Mouse (Mus musculus) forebrain, postnatal 0 days (tissue): ENCODE data around the gene Fam172a. TPM values are rescaled to one million over a fixed set of nuclear protein-coding genes. Genes with fewer than 3 reads are reported as not detected.

ENCODE experiments used
- ATAC-seq: fragments of 200-750 bp; cut with Nextera tagmentation; 2 replicates; pipeline ENCODE4 v1.8.0; 2017; ENCODE audit warnings: mild to moderate bottlenecking, moderate library complexity
- DNase-seq: peaks from one replicate; pipeline ENCODE4 v3.0.0-alpha.2; 2015
- H3K27ac ChIP-seq: fragments of 300-500 bp; sonication (generic); 2 replicates; pipeline ENCODE4 v1.5.1; 2014; ENCODE audit warnings: low read depth, mild to moderate bottlenecking, antibody characterized with exemption, low read length, moderate library complexity, mixed read lengths
- H3K27me3 ChIP-seq: fragments of 300-500 bp; sonication (generic); 2 replicates; pipeline ENCODE4 v1.6.1; 2014; ENCODE audit warnings: mild to moderate bottlenecking, low read length, mixed read lengths; ENCODE audit not compliant: insufficient read depth
- H3K36me3 ChIP-seq: fragments of 300-500 bp; sonication (generic); 2 replicates; pipeline ENCODE4 v1.6.1; 2014; ENCODE audit warnings: mild to moderate bottlenecking, moderate library complexity; ENCODE audit not compliant: insufficient read depth
- H3K4me1 ChIP-seq: fragments of 300-500 bp; sonication (generic); 2 replicates; pipeline ENCODE4 v1.6.1; 2014; ENCODE audit warnings: antibody characterized with exemption; ENCODE audit not compliant: insufficient read depth
- H3K4me2 ChIP-seq: fragments of 300-500 bp; sonication (generic); 2 replicates; pipeline ENCODE4 v1.6.1; 2014; ENCODE audit warnings: low read depth, mild to moderate bottlenecking, moderate library complexity
- H3K4me3 ChIP-seq: fragments of 300-500 bp; sonication (generic); 2 replicates; pipeline ENCODE4 v1.5.1; 2014; ENCODE audit warnings: low read depth, low read length, mixed read lengths
- H3K9ac ChIP-seq: fragments of 300-500 bp; sonication (generic); 2 replicates; pipeline ENCODE4 v1.6.1; 2014; ENCODE audit warnings: mild to moderate bottlenecking
- H3K9me3 ChIP-seq: fragments of 300-500 bp; sonication (generic); 2 replicates; pipeline ENCODE4 v1.6.1; 2016; ENCODE audit warnings: low read length
- CTCF ChIP-seq: sonication (generic); IDR thresholded peaks from 2 replicates; pipeline ENCODE4 v1.5.1; 2016; ENCODE audit warnings: antibody characterized with exemption, control low read depth, low read depth
- WGBS: fragments of 180-500 bp; shearing (Covaris S2); extraction: QIAGEN DNeasy Blood & Tissue Kit; methylation state at CpG from one replicate; pipeline ENCODE4 v1.1.7; 2014; 5-methylcytosine and 5-hydroxymethylcytosine counted together
- polyA plus RNA-seq: library from polyadenylated mRNA; unstranded; fragments of >200 nt; fragmentation: Nextera tagmentation; extraction: Ambion mirVana; gene quantifications from 2 replicates; pipeline ENCODE4 v1.2.1, GENCODE M21; 2015
- total RNA-seq: library from RNA; depleted of rRNA; stranded (reverse); fragments of >200 nt; gene quantifications from 2 replicates; pipeline ENCODE4 v1.2.3, GENCODE M21; 2014

Fam172a gene
- total and polyA plus RNA-seq, 2 experiments from 2014 or later: 38.6 to 51.7 TPM

- 0 out of 2 replicates have a peak overlapping the region, but pooled peaks have one; percentile 83 for H3K27ac ChIP-seq
- ATAC-seq (no peak), DNase-seq (peak; percentile 40)
- peaks cover 9% of the 10 kb centered on the region for H3K27me3 ChIP-seq
- H3K4me1 ChIP-seq: 0 out of 2 replicates have a peak, but pooled peaks cover 5% of the 10 kb centered on the region
- H3K9me3 ChIP-seq: no peaks in the 10 kb centered on the region
- no peak overlapping the region for H3K4me3 ChIP-seq
- H3K9ac ChIP-seq: peak overlapping the region; percentile 31
- TF ChIP-seq CTCF: no peak
- no peaks in the 10 kb centered on the region for H3K36me3 ChIP-seq
- peak overlapping the region; percentile 19; the same call in 1 of the 2 replicates for H3K4me2 ChIP-seq
- WGBS: 23% methylated on average over 1 of the region's 1 CpGs
These were observed 476.2 kb downstream of the Fam172a start for GRCm38 (mm10) chr13:78178021-78178420.

- Histone ChIP-seq H3K27me3 (peaks cover 9% of the 10 kb centered on the region), H3K4me2 (peak overlapping the region; percentile 54), H3K9me3 (no peaks in the 10 kb centered on the region), H3K9ac (peak overlapping the region; percentile 54), H3K4me1 (0 out of 2 replicates have a peak, but pooled peaks cover 5% of the 10 kb centered on the region), H3K4me3 (peak overlapping the region; percentile 34), H3K36me3 (no peaks in the 10 kb centered on the region), H3K27ac (peak overlapping the region; percentile 83)
- no peak for TF ChIP-seq CTCF
- 15% methylated on average over 5 of the region's 5 CpGs for WGBS
- ATAC-seq: no peak
- DNase-seq: peak; percentile 46
These were observed 476.9 kb downstream of the Fam172a start for GRCm38 (mm10) chr13:78178771-78179170.

- H3K9me3 ChIP-seq: no peaks in the 10 kb centered on the region
- peak; percentile 69 for DNase-seq
- peak overlapping the region; percentile 54 for H3K9ac ChIP-seq
- 5% methylated on average over 38 of the region's 38 CpGs for WGBS
- H3K4me3 ChIP-seq: peak overlapping the region; percentile 34
- no peak for TF ChIP-seq CTCF
- ATAC-seq: peak; percentile 28
- 0 out of 2 replicates have a peak, but pooled peaks cover 5% of the 10 kb centered on the region for H3K4me1 ChIP-seq
- no peaks in the 10 kb centered on the region for H3K36me3 ChIP-seq
- H3K4me2 ChIP-seq: peak overlapping the region; percentile 54
- peak overlapping the region; percentile 83 for H3K27ac ChIP-seq
- 0 out of 2 replicates have a peak, but pooled peaks cover 5% of the 10 kb centered on the region for H3K27me3 ChIP-seq
These were observed 477.7 kb downstream of the Fam172a start for GRCm38 (mm10) chr13:78179312-78180097.

- ATAC-seq (no peak), DNase-seq (peak; percentile 52)
- H3K36me3 ChIP-seq: no peaks in the 10 kb centered on the region
- WGBS: 45% methylated on average over 3 of the region's 3 CpGs
- 0 out of 2 replicates have a peak, but pooled peaks cover 5% of the 10 kb centered on the region for H3K4me1 ChIP-seq
- H3K4me3 ChIP-seq: no peak overlapping the region
- H3K4me2 ChIP-seq: 0 out of 2 replicates have a peak overlapping the region, but pooled peaks have one; percentile 54
- peak overlapping the region; percentile 83 for H3K27ac ChIP-seq
- H3K9ac ChIP-seq: no peak overlapping the region
- 0 out of 2 replicates have a peak, but pooled peaks cover 2% of the 10 kb centered on the region for H3K27me3 ChIP-seq
- no peaks in the 10 kb centered on the region for H3K9me3 ChIP-seq
- no peak for TF ChIP-seq CTCF
These were observed 478.4 kb downstream of the Fam172a start for GRCm38 (mm10) chr13:78180261-78180660.

GRCm38 (mm10) chr13:78181071-78181929 lies 479.5 kb downstream of the Fam172a start:
- TF ChIP-seq CTCF: no peak
- no peaks in the 10 kb centered on the region for H3K9me3 ChIP-seq
- peaks cover 4% of the 10 kb centered on the region; the same call in 1 of the 2 replicates for H3K27me3 ChIP-seq
- 2% methylated on average over 44 of the region's 44 CpGs for WGBS
- H3K4me2 ChIP-seq: peak overlapping the region; percentile 56
- H3K36me3 ChIP-seq: no peaks in the 10 kb centered on the region
- ATAC-seq (peak; percentile 44), DNase-seq (peak; percentile 81)
- H3K4me3 ChIP-seq: peak overlapping the region; percentile 38
- H3K9ac ChIP-seq: peak overlapping the region; percentile 55
- H3K27ac ChIP-seq: peak overlapping the region; percentile 86
- 0 out of 2 replicates have a peak, but pooled peaks cover 5% of the 10 kb centered on the region for H3K4me1 ChIP-seq

- peak; percentile 73 for ATAC-seq
These were observed 480.2 kb downstream of the Fam172a start for GRCm38 (mm10) chr13:78181930-78182558.

More at GRCm38 (mm10) chr13:78181930-78182558, 480.2 kb downstream of the Fam172a start:
- Histone ChIP-seq H3K36me3 (no peaks in the 10 kb centered on the region), H3K27me3 (peaks cover 5% of the 10 kb centered on the region; the same call in 1 of the 2 replicates), H3K27ac (peak overlapping the region; percentile 86), H3K4me3 (peak overlapping the region; percentile 38), H3K9me3 (no peaks in the 10 kb centered on the region), H3K9ac (peak overlapping the region; percentile 55), H3K4me2 (peak overlapping the region; percentile 56), H3K4me1 (0 out of 2 replicates have a peak, but pooled peaks cover 5% of the 10 kb centered on the region)
- DNase-seq: no peak
- TF ChIP-seq CTCF: no peak
- 6% methylated on average over 13 of the region's 14 CpGs for WGBS
